Mouse (Mus musculus): Measurements from ENCODE around the gene Gm14410. TPM values are rescaled to one million over a fixed set of nuclear protein-coding genes. Genes with fewer than 3 reads are reported as not detected.
"Not testable (repeated sequence)": the region's sequence is repeated elsewhere in the genome, so short reads cannot be mapped to it uniquely, and the experiment has no call there.

Gm14410 gene
- 7.3 and 10.4 TPM in 2 replicates for polyA plus RNA-seq (2012; rRNA removed)

DNA sequence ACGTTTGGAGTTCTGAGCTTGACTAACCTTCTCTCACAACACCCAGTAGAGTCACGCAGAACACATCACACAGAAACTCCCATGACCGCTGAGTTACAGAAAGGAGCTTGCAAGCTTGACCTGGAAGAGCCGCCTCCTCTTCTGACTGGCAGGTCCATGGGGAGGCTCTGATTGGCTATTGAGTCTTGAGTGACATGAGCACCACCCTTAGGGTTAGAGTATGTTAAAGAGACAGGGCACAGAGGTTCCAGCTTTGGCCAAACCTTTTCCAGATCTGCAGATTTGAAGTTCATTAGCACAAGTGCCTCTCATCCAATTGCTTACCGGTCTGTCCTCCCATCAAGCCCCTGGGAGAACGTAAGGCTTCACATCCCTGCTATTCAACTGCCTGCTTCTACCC lies at the start of gene Gm14410:
Gene Gm14410 (minus strand): TSS at position 81 of the 400 bp plus-strand sequence.
- not testable (repeated sequence) for DNase-seq (ENCODE audit: low read depth)

DNA sequence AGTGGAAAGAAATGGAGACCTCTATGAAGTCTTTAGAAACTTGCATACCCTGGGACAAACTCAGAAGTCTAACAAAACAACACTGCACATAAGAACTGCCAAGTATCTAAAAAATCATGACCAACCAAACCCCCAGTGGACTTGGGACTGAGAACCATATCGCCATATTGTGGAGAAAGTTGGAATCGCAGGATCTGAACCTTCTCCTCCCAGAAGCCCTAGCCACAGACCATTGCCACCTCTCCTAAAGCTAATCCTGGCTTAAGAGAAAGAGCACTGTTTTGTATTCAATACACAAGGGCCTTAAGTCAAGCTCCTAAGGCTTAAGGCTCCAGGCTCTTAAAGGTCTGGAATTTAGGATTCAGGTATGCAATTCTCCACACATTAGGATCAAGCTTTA lies 41.2 kb upstream of the Gm14410 start:
- not testable (repeated sequence) for DNase-seq (ENCODE audit: low read depth)

DNA sequence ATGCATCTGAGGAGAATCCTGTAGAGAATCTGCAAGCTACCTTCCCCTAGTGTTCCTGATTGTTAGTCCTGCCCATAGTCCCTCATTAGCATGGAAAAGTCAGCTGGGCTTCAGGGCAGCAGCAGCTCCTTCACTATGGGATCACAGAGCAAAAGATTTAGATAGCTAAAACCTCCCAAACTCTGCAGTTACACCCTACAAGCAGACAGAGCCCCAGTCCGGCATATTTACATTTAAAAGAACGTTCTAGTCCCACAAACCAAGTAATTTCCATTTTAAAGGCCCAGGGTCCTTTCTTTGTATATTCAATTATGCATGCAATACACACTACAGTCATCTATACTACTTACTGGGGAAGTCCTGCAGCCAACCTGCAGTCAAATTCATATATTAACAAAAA lies 24.2 kb upstream of the Gm14410 start:
- DNase-seq (ENCODE audit: low read depth): not testable (repeated sequence)

DNA sequence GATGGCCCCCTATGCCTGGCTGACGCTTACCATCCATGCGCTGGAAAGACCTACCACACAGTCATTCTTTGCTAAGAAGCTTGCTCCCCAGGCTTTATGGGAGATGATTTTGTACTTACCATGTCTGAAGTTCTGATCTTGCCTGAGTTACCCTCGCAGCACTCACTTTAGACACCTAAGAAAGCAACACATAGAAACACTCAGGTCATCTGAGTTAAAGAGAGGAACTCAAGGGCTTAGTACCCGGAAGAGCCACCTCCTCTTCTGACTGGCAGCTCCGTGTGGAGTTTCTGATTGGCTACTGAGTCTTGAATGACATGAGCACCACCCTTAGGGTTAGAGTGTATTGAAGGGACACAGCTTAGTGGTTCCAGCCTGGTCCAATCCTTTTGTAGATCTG lies 33.5 kb downstream of the Gm14410 start:
- not testable (repeated sequence) for DNase-seq (ENCODE audit: low read depth)

Other genes with a start within 250 kb of the Gm14410 start
- 2.6 and 3.8 TPM in 2 replicates for gene Gm14419, start 205.5 kb downstream of the Gm14410 start, polyA plus RNA-seq (2012; rRNA removed)
- gene Gm14401, start 132.1 kb downstream of the Gm14410 start, polyA plus RNA-seq (2012; rRNA removed): 1.1 TPM in 1 of 2 replicates, not detected in the other
- gene Gm14409, start 60.6 kb upstream of the Gm14410 start, polyA plus RNA-seq (2012; rRNA removed): not detected in 2 replicates
- 0.14 and 0.20 TPM in 2 replicates for gene Gm14412, start 117.9 kb upstream of the Gm14410 start, polyA plus RNA-seq (2012; rRNA removed)
- gene Gm14418, start 191.9 kb upstream of the Gm14410 start, polyA plus RNA-seq (2012; rRNA removed): 2.3 and 2.5 TPM in 2 replicates

Data from gonadal fat pad, adult 2 months (tissue).